Mouse (Mus musculus) testis, adult 2 months (tissue): ENCODE data around the gene Ddx31.

ENCODE experiments used
- CTCF ChIP-seq: fragments of 200-500 bp; IDR thresholded peaks from 2 replicates; pipeline ENCODE4 v1.5.1; 2012; ENCODE audit warnings: low read depth, mild to moderate bottlenecking, inconsistent platforms, low read length, moderate library complexity; ENCODE audit not compliant: control insufficient read depth, insufficient read depth, insufficient replicate concordance
- POLR2A ChIP-seq: fragments of 200-500 bp; IDR thresholded peaks from 2 replicates; pipeline ENCODE4 v1.6.1; 2012; ENCODE audit warnings: low read depth, mild to moderate bottlenecking, inconsistent platforms, low read length, moderate library complexity; ENCODE audit not compliant: control insufficient read depth

GRCm38 (mm10) chr2:28799575-28799974, 40.6 kb upstream of the Ddx31 start:
- TF ChIP-seq CTCF (no peak), POLR2A (no peak)
